Mouse (Mus musculus) heart, postnatal 14 days (tissue): ENCODE measurements at regions not wholly inside any gene's neighbourhood (a gene's known extent, or its start where the extent isn't known, plus 50 kb on each side); places are given as distances from the start of the nearest gene placed in this dataset.
A peak's percentile ranks its signal among the peaks of the same experiment; 100 is the strongest.

ENCODE experiments used
- DNase-seq, 2 experiments: peaks; one replicate each; pipeline ENCODE4 v3.0.0; 2021 to 2022
- intact Hi-C: fragments of 180-260 bp; cut with DNase I; formaldehyde crosslinking; loops from one replicate; pipeline ENCODE4 v1.15.1; 2025

GRCm38 (mm10) chr19:56169133-56169997 is 117.6 kb upstream of the Habp2 start:
- DNase-seq = no peak
- intact Hi-C loops = no loop called here

- intact Hi-C loops = no loop called here
- no peak for DNase-seq
Measured at GRCm38 (mm10) chr19:56169998-56170274, 117.0 kb upstream of the Habp2 start.

- DNase-seq = no peak
- intact Hi-C loops = no loop called here
Measured at GRCm38 (mm10) chr19:56172454-56172853, 114.5 kb upstream of the Habp2 start.

GRCm38 (mm10) chr19:56176059-56176458 is 110.9 kb upstream of the Habp2 start:
- peak; percentile 28 to 35 for DNase-seq

GRCm38 (mm10) chr19:56177231-56177745 is 109.6 kb upstream of the Habp2 start:
- no peak for DNase-seq
- intact Hi-C loops = no loop called here

More at GRCm38 (mm10) chr19:56176059-56176458, 110.9 kb upstream of the Habp2 start:
- intact Hi-C loops = no loop called here

GRCm38 (mm10) chr19:56185756-56186155 is 101.2 kb upstream of the Habp2 start:
- intact Hi-C loops = no loop called here
- DNase-seq = no peak

- DNase-seq = no peak
- intact Hi-C loops = no loop called here
Measured at GRCm38 (mm10) chr19:56189185-56189584, 97.8 kb upstream of the Habp2 start.

GRCm38 (mm10) chr19:56190222-56190621 is 96.7 kb upstream of the Habp2 start:
- intact Hi-C loops = no loop called here
- no peak for DNase-seq

GRCm38 (mm10) chr19:56198474-56199236 is 88.3 kb upstream of the Habp2 start:
- intact Hi-C loops = no loop called here
- DNase-seq = peak; percentile 25 to 26

- no peak for DNase-seq
- intact Hi-C loops = loop anchor here (5.0 kb wide), 1 partner anchor 867 kb away; no protein-coding TSS in a partner anchor
Measured at GRCm38 (mm10) chr19:56199401-56200150, 87.4 kb upstream of the Habp2 start.

- intact Hi-C loops = loop anchor here (5.0 kb wide), 1 partner anchor 869 kb away; no protein-coding TSS in a partner anchor
- no peak for DNase-seq
Measured at GRCm38 (mm10) chr19:56201007-56201682, 85.8 kb upstream of the Habp2 start.

GRCm38 (mm10) chr19:56201738-56202480 is 85.0 kb upstream of the Habp2 start:
- intact Hi-C loops = loop anchor here (5.0 kb wide), 1 partner anchor 870 kb away; no protein-coding TSS in a partner anchor
- DNase-seq = peak; percentile 40 to 65

GRCm38 (mm10) chr19:56202481-56203130 is 84.3 kb upstream of the Habp2 start:
- intact Hi-C loops = loop anchor here (5.0 kb wide), 1 partner anchor 870 kb away; no protein-coding TSS in a partner anchor

GRCm38 (mm10) chr19:56218536-56218935 is 68.4 kb upstream of the Habp2 start:
- DNase-seq = no peak

More at GRCm38 (mm10) chr19:56202481-56203130, 84.3 kb upstream of the Habp2 start:
- no peak for DNase-seq

GRCm38 (mm10) chr19:56220724-56221407 is 66.1 kb upstream of the Habp2 start:
- intact Hi-C loops = no loop called here
- DNase-seq = no peak

More at GRCm38 (mm10) chr19:56218536-56218935, 68.4 kb upstream of the Habp2 start:
- intact Hi-C loops = no loop called here

- intact Hi-C loops = no loop called here
- no peak for DNase-seq
Measured at GRCm38 (mm10) chr19:56222496-56222895, 64.4 kb upstream of the Habp2 start.

GRCm38 (mm10) chr19:56225039-56225438 is 61.9 kb upstream of the Habp2 start:
- intact Hi-C loops = no loop called here
- no peak for DNase-seq

GRCm38 (mm10) chr19:56225518-56225917 is 61.4 kb upstream of the Habp2 start:
- DNase-seq = no peak
- intact Hi-C loops = no loop called here
